Mouse (Mus musculus): ENCODE data around the gene Znrd1.

The Znrd1 gene

DNA sequence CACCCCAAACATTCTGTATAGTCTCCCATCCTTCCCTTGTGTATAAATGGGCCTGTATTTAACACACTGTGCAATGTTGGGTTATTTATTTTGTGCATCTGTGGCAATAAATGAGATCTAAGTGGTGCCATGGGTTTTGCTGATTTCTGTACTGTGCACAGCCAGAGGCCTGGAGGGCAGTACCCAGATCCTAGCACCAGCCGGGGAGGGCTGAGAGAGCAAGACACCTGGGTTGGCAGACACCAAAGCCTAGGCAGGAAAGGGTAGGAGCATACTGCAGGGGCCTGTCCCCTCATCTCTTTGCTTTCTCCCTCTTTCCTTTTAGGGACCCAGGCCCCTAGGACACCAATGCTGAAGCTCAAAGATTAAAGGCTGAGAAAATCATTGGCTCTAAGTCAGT, 10.1 kb downstream of the Znrd1 start:
- CTCF ChIA-PET = interaction anchor here in 2 of 4 experiments (0.7 to 1.6 kb wide), 2 partner anchors 56 to 59 kb away, joined by 3 to 6 read pairs; no protein-coding TSS in a partner anchor
- POLR2A ChIA-PET = interaction anchor here in 2 of 4 experiments (0.9 to 1.8 kb wide), 6 partner anchors 12 to 112 kb away, joined by 3 to 7 read pairs (median 4); no protein-coding TSS in a partner anchor

DNA sequence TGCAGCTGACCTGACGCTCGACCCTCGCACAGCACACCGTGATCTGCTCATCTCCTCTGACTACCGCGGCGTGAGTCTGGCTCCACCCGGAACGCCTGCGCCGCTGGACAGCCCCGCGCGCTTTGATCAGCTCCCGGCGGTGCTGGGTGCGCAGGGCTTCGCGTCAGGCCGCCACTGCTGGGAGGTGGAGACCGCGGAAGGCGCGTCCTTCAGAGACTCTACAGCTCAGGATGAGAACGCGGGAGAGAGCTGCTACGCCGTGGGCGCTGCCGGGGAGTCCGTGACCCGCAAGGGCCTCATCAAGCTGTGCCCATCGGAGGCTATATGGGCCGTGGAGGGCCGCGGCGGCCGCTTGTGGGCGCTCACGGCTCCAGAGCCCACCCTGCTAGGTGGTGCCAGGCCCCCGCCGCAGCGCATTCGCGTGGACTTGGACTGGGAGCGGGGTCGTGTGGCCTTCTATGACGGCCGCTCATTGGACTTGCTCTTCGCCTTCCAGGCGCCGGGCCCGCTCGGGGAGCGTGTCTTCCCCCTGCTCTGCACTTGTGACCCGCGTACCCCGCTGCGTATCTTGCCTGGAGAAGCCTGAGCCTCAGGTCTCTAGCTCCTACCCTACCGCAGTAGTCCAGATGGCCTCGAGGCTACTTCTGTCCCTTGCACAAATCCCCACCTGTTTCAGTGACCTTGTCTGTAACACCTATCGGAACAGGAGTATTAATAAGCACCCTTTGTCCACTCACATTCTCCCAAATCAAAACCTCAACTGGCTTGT, 11.1 kb downstream of the Znrd1 start:
- ChIA-PET CTCF (interaction anchor here (0.5 to 1.6 kb wide), 14 partner anchors 9 to 136 kb away, joined by 3 to 6 read pairs (median 4); partner anchors contain the start of genes Znrd1 (in 1 of the 4) and Znrd1as (in 1 of the 4)), POLR2A (interaction anchor here (0.6 to 2.4 kb wide), 46 partner anchors 10 to 251 kb away, joined by 3 to 17 read pairs (median 4); partner anchors contain the start of genes Znrd1 (in 4 of the 4), Znrd1as (in 4 of the 4), Gabbr1 (in 2 of the 4) and H2-M5 (in 1 of the 4))

- ChIA-PET CTCF (no interaction called here), POLR2A (interaction anchor here in 2 of 4 experiments (0.7 to 1.6 kb wide), 7 partner anchors 13 to 106 kb away, joined by 3 to 6 read pairs (median 3); partner anchors contain the start of genes H2-M5 (in 1 of the 2) and Trim15 (in 1 of the 2))
These were observed 14.1 kb downstream of the Znrd1 start for GRCm38 (mm10) chr17:36944121-36944775.

GRCm38 (mm10) chr17:36943691-36944090, 14.7 kb downstream of the Znrd1 start:
- ChIA-PET CTCF (no interaction called here), POLR2A (interaction anchor here in 2 of 4 experiments (0.7 to 2.2 kb wide), 10 partner anchors 14 to 254 kb away, joined by 3 to 6 read pairs (median 3); partner anchors contain the start of genes H2-M5 (in 1 of the 2) and Trim15 (in 1 of the 2))

- CTCF ChIA-PET = interaction anchor here in 2 of 4 experiments (0.5 to 0.6 kb wide), 3 partner anchors 20 to 94 kb away, joined by 3 to 9 read pairs (median 3); no protein-coding TSS in a partner anchor
- POLR2A ChIA-PET = interaction anchor here (0.6 to 2.2 kb wide), 15 partner anchors 13 to 255 kb away, joined by 3 to 6 read pairs (median 4); partner anchors contain the start of genes Gabbr1 (in 2 of the 4), Znrd1 (in 1 of the 4) and Znrd1as (in 1 of the 4)
These were observed 15.4 kb downstream of the Znrd1 start, which contains the start of gene Rnf39 for GRCm38 (mm10) chr17:36942791-36943471. Gene Rnf39 (plus strand): TSS chr17:36942918.

DNA sequence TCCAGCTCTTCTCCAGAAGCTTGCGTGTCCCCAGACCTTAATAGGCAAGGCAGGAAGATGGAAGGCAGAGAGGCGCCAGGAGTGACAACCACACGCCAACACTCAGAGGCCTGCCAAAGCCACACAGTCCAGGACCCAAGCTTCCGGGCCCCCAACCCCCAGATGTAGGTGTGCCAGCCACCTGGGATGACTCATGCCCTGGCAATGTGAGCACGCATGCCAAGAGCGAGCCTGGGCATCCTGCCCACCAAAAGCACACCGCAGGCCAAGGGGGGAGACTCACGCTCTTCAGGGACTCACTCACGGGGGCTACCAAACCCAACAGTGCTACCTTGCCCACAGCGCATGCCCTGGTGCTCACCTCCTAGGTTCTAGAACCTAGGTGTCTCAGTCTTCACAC, 16.0 kb downstream of the Znrd1 start:
- POLR2A ChIA-PET = interaction anchor here (0.5 to 2.2 kb wide), 15 partner anchors 10 to 729 kb away, joined by 3 to 6 read pairs (median 3); partner anchors contain the start of genes Gabbr1 (in 2 of the 4), Mog (in 1 of the 4), Ppp1r11 (in 1 of the 4) and Znrd1 (in 1 of the 4)
- CTCF ChIA-PET = interaction anchor here in 3 of 4 experiments (0.5 to 0.9 kb wide), 5 partner anchors 19 to 142 kb away, joined by 3 to 9 read pairs (median 3); no protein-coding TSS in a partner anchor

GRCm38 (mm10) chr17:36938056-36938455, 20.3 kb downstream of the Znrd1 start:
- CTCF ChIA-PET = no interaction called here
- POLR2A ChIA-PET = interaction anchor here in 1 of 4 experiments (1.0 to 1.4 kb wide), 2 partner anchors 17 to 20 kb away, joined by 3 to 7 read pairs; partner anchors contain the start of genes Znrd1 and Znrd1as

- ChIA-PET CTCF (interaction anchor here in 1 of 4 experiments (0.9 kb wide), 1 partner anchor 39 kb away, joined by 3 read pairs; no protein-coding TSS in a partner anchor), POLR2A (interaction anchor here in 3 of 4 experiments (0.5 to 2.6 kb wide), 4 partner anchors 10 to 119 kb away, joined by 3 to 10 read pairs (median 4); no protein-coding TSS in a partner anchor)
These were observed 26.6 kb downstream of the Znrd1 start for GRCm38 (mm10) chr17:36931806-36932205.

DNA sequence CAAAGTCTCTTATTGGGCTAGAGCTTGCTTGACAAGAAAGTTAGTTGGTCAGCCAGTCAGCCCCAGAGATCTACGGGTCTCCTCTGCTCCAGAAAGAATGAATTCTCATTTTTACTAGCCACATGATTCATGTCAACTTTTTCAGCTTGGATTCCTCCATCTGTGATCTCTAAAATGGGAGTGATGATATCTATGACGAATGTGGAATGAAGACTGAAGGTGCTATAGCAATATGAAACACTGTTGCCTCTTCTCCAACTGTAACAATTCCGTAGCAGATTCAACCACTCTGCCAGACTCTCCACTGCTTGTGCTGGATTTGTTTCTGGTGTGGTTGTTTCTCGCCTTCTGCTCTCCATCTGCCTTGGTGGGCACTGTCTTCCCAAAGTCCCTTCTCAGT, 27.2 kb downstream of the Znrd1 start:
- CTCF ChIA-PET = interaction anchor here in 2 of 4 experiments (1.1 to 2.3 kb wide), 2 partner anchors 15 to 16 kb away, joined by 4 to 12 read pairs; no protein-coding TSS in a partner anchor
- POLR2A ChIA-PET = interaction anchor here in 3 of 4 experiments (0.6 to 2.6 kb wide), 5 partner anchors 10 to 285 kb away, joined by 3 to 10 read pairs (median 5); no protein-coding TSS in a partner anchor

- ChIA-PET POLR2A (interaction anchor here in 3 of 4 experiments (0.6 to 2.6 kb wide), 14 partner anchors 8 to 121 kb away, joined by 3 to 10 read pairs (median 3); partner anchors contain the start of genes H2-M5 (in 1 of the 3), Rnf39 (in 1 of the 3) and Trim26 (in 1 of the 3)), CTCF (interaction anchor here in 3 of 4 experiments (0.6 to 2.3 kb wide), 4 partner anchors 16 to 155 kb away, joined by 3 to 12 read pairs (median 4); no protein-coding TSS in a partner anchor)
These were observed 28.1 kb downstream of the Znrd1 start for GRCm38 (mm10) chr17:36930233-36930632.

- POLR2A ChIA-PET = interaction anchor here in 3 of 4 experiments (0.7 to 2.6 kb wide), 10 partner anchors 8 to 121 kb away, joined by 3 to 10 read pairs (median 3); partner anchors contain the start of genes H2-M5 (in 1 of the 3) and Rnf39 (in 1 of the 3)
- CTCF ChIA-PET = interaction anchor here in 2 of 4 experiments (0.8 to 2.3 kb wide), 3 partner anchors 15 to 156 kb away, joined by 3 to 12 read pairs (median 4); no protein-coding TSS in a partner anchor
These were observed 29.0 kb downstream of the Znrd1 start for GRCm38 (mm10) chr17:36929236-36929932.

- POLR2A ChIA-PET = interaction anchor here in 1 of 4 experiments (0.6 to 0.7 kb wide), 4 partner anchors 14 to 156 kb away, joined by 3 to 4 read pairs (median 3); no protein-coding TSS in a partner anchor
- CTCF ChIA-PET = interaction anchor here in 2 of 4 experiments (0.6 to 0.8 kb wide), 3 partner anchors 12 to 440 kb away, joined by 3 to 5 read pairs (median 3); no protein-coding TSS in a partner anchor
These were observed 30.8 kb downstream of the Znrd1 start for GRCm38 (mm10) chr17:36927496-36928120.

DNA sequence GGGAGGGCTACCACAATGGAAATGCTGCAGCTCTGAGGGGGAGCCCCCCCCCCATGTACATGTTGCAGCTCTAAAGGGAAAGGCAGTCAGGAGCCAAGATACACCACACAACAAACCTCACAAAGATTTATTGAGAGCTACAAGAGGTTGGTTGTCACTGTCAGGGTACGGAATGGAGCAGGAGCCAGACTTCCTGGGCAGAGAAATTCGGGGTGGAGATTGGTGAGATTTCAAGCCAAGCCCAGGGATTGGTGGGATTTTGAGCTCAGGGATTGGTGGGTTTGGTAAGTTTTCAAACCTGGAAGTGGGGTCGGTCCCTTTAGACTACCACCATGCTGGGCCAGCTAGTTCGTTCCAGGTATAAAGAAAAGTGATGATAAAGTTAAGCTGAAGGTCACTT, 34.9 kb downstream of the Znrd1 start:
- ChIA-PET POLR2A (interaction anchor here (0.6 to 3.5 kb wide), 65 partner anchors 8 to 930 kb away, joined by 3 to 19 read pairs (median 4); partner anchors contain the start of genes 2410137M14Rik (in 2 of the 4), Trim26 (in 2 of the 4), Znrd1 (in 2 of the 4) and Gabbr1 (in 1 of the 4)), CTCF (interaction anchor here (0.6 to 2.0 kb wide), 16 partner anchors 9 to 280 kb away, joined by 3 to 31 read pairs (median 5); partner anchors contain the start of gene Trim26 (in 1 of the 4))

GRCm38 (mm10) chr17:36922715-36923114, 35.6 kb downstream of the Znrd1 start:
- CTCF ChIA-PET = interaction anchor here in 3 of 4 experiments (0.5 to 2.0 kb wide), 10 partner anchors 8 to 281 kb away, joined by 3 to 31 read pairs (median 6); no protein-coding TSS in a partner anchor
- POLR2A ChIA-PET = interaction anchor here (0.8 to 3.5 kb wide), 44 partner anchors 8 to 275 kb away, joined by 3 to 19 read pairs (median 5); partner anchors contain the start of genes 2410137M14Rik (in 2 of the 4), Trim26 (in 2 of the 4), Gabbr1 (in 1 of the 4) and Rnf39 (in 1 of the 4)

DNA sequence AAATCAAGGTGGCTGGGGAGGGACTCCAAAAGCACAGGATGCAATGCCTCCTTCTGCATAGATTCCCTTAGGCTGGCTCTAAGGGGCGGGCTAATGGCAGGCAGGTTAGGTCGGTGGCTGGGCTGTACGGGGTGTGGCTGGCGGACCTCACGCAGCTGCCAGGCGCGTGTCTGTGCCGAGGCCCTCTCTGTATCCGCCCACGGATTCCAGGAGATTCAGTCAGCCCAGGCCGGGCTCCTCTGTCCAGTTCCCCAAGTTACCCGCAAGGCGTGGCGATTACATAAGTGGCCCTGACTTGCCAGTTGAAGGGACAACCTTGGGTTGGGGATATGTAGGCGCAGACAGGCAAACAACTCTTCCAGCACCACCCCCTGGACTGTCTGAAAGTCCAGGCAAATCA, 38.1 kb downstream of the Znrd1 start:
- POLR2A ChIA-PET = interaction anchor here (0.5 to 2.8 kb wide), 17 partner anchors 10 to 130 kb away, joined by 3 to 10 read pairs (median 4); no protein-coding TSS in a partner anchor
- CTCF ChIA-PET = interaction anchor here in 3 of 4 experiments (0.7 to 1.5 kb wide), 5 partner anchors 97 to 283 kb away, joined by 3 to 6 read pairs (median 3); no protein-coding TSS in a partner anchor
